Mouse (Mus musculus) right cerebral cortex, postnatal 14 days (tissue): ENCODE measurements at regions not wholly inside any gene's neighbourhood (a gene's known extent, or its start where the extent isn't known, plus 50 kb on each side); places are given as distances from the start of the nearest gene placed in this dataset.
"Not testable (repeated sequence)": the region's sequence is repeated elsewhere in the genome, so short reads cannot be mapped to it uniquely, and the experiment has no call there.

Experiments
- DNase-seq: peaks from one replicate; pipeline ENCODE4 v3.0.0; 2022

DNA sequence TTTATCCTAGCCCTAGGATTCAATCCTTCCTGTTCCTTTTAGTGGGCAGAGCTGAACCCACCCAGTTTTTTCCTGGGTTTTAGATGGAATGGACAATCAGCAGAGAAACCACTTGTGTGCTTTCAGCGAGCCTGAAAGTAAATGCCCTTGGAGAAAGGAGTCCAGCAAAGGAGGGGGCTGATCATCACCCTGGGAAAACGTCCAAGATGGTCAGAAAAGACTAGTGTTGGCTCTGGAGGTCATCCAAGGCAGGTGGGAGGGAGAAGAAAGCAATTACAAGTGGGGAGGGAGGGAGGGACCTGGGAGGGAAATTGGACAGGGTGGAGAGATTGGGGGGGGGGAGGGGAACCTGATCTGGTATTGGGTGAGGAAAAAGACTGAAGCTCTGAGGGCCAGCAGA lies 55.6 kb upstream of the Zfp366 start:
- DNase-seq = no peak

GRCm38 (mm10) chr13:99128284-99128691 lies 56.3 kb upstream of the Zfp366 start:
- DNase-seq = no peak

GRCm38 (mm10) chr13:99127716-99128115 lies 56.9 kb upstream of the Zfp366 start:
- DNase-seq = no peak

- not testable (repeated sequence) for DNase-seq
Observed at GRCm38 (mm10) chr13:99126971-99127370, 57.7 kb upstream of the Zfp366 start.

- no peak for DNase-seq
Observed at GRCm38 (mm10) chr13:99126538-99126937, 58.1 kb upstream of the Zfp366 start.

- no peak for DNase-seq
Observed at GRCm38 (mm10) chr13:99125946-99126345, 58.7 kb upstream of the Zfp366 start.

- DNase-seq = no peak
Observed at GRCm38 (mm10) chr13:99124894-99125570, 59.6 kb upstream of the Zfp366 start.

- DNase-seq = no peak
Observed at GRCm38 (mm10) chr13:99124141-99124540, 60.5 kb upstream of the Zfp366 start.

GRCm38 (mm10) chr13:99123476-99124140 lies 61.0 kb upstream of the Zfp366 start:
- DNase-seq = no peak

- DNase-seq = not testable (repeated sequence)
Observed at GRCm38 (mm10) chr13:99122539-99122938, 62.1 kb upstream of the Zfp366 start.

GRCm38 (mm10) chr13:99121096-99121495 lies 63.5 kb upstream of the Zfp366 start:
- no peak for DNase-seq

DNA sequence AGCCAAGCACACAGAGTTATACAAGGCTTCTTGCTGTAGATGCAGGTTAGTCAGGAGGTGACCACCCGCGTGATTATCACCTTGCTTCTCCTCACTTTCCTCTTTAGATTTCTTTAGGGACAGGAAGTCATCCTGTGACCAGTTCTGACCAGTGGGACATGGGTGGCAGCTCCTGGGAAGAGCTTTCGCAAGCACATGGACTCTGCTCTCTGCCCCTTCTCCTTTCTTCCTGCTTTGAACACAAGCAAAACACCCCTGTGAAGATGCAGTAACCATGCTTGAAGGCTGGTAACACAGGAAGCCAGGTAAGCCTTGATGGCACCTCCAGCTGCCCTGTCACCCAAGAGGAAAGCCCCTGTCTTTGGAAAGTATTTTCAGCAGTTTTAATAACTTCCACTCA lies 64.7 kb upstream of the Zfp366 start:
- DNase-seq = no peak

- no peak for DNase-seq
Observed at GRCm38 (mm10) chr13:99118901-99119300, 65.7 kb upstream of the Zfp366 start.

GRCm38 (mm10) chr13:99115541-99115940 lies 69.1 kb upstream of the Zfp366 start:
- DNase-seq = no peak

- no peak for DNase-seq
Observed at GRCm38 (mm10) chr13:99114565-99114964, 70.1 kb upstream of the Zfp366 start.

GRCm38 (mm10) chr13:99111736-99112386 lies 72.8 kb upstream of the Zfp366 start:
- DNase-seq = no peak

DNA sequence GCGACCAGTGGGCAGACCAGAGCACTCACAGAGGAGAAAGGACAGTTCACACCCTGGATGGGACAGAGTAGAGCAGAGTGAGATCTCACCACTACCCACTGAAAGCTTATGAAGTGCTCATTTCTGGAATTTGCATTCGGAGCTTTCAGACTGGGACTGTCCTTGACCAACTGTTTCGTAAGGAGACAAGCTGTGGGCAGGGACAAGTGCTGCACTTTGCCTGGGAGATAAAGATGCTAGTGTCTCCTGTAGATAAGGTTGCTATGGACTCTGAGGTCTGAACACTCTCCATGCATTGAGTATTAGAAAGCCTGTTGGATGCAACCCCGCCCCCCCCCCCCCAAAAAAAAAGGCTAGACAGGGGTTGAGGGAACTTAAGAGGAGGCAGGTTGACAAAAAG lies 76.6 kb upstream of the Zfp366 start:
- no peak for DNase-seq

DNA sequence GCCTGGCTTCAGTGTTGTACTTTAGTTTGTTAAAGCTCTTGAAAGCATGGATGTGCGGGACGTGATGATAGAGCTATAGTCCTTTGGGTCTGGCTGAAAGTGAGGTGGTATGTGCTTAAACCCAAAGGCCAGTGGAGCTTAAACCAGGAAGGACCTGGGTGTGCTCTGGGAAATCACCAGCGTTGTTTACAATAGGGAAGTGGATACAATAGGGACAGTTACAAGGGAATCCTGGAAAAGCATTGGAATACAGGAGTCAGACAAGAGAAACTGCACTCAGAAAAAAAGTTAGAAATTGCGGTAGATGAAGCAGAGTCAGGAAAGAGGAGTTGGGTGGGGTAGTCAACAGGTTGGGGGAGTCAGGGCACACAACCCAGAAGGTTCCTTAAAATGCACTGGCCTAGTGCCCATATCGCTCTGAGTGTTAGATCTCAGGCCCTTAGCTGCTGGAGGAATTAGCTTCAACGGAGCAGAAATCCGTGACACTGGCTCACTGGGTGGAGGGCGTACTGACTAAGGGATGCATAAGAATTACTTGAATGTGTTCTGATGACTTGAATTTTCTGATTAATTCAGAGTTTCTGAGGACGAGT lies 82.4 kb upstream of the Zfp366 start:
- DNase-seq = no peak

DNA sequence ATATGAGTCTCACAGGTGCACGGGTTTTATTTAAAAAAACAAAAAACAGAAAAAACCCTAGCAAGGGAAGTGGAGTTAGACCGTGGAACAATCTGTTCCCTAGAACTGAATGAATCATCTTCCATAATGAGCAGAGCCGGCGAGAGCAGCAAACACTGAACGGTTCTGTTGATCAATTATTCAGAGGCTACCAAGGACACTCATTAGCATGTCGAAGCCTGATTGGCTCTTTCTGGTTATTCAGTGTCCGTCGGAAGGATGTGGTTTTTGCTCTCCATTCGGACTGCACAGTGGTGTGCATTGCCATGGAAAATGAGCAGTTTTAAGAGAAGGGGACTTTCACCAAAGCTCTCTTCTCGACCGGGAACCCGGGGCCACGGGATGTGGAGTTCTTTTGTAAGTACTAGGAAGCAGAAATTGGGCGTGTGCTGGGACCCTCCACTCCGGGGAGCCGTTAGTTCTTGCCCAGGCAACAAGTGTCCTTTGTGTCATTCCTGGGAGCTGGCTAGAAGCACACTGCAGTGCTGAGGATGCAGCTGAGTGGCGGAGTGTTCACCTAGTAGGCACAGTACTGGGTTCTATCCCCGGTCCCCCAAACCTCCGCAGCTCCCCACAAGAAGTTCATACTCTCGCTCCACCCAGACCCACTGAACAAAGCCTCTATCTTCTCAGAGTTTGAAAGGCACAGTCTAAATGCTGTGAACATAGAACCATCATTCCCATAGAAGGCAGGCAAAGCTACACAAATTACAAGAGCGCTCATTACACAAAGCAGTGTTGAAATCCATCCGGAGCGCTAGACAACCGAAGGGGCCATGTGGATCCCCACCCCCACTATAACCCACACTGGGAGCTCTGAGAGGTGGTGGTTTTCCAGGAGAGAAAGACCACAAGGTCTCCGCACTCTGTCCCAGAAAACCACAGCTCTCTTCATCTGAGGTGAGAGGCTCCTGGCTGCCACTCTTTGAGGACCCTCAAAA lies 83.9 kb upstream of the Zfp366 start:
- DNase-seq = peak; percentile 40

DNA sequence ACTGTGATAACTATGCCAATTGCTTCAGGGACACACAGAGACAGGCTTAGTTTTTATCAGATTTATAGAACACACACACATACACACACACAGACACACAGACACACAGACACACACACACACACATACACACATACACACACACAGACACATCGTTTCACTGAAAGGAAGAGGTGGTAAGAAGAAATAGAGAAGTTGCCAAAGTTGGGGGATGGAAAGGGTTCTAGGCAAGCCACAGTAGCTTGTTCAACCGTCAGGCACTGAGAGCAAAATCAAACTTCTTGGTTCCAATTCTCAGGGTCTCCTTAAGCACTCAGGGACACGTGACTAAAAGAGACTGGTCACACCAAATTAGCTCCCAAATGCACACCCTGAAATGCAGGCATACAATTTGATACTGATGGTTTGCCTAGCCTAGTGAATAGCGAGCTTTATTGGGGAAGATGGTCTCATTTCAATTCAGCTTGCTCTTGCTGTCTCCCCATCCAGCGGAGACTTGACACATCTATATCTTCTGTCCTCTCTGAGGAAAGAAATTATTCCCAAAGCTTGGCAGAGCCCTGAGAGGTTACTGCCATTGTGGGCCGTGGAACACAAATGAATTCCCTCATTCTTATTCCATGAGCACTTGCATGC lies 84.7 kb upstream of the Zfp366 start:
- no peak for DNase-seq

GRCm38 (mm10) chr13:99099226-99099625 lies 85.4 kb upstream of the Zfp366 start:
- DNase-seq = no peak
